Mouse (Mus musculus): ENCODE results near the gene Depp1. TPM values are rescaled to one million over a fixed set of nuclear protein-coding genes. Genes with fewer than 3 reads are reported as not detected.

Depp1 gene
- total RNA-seq, 1 experiment from 2014 or later = 67.4 TPM

DNA sequence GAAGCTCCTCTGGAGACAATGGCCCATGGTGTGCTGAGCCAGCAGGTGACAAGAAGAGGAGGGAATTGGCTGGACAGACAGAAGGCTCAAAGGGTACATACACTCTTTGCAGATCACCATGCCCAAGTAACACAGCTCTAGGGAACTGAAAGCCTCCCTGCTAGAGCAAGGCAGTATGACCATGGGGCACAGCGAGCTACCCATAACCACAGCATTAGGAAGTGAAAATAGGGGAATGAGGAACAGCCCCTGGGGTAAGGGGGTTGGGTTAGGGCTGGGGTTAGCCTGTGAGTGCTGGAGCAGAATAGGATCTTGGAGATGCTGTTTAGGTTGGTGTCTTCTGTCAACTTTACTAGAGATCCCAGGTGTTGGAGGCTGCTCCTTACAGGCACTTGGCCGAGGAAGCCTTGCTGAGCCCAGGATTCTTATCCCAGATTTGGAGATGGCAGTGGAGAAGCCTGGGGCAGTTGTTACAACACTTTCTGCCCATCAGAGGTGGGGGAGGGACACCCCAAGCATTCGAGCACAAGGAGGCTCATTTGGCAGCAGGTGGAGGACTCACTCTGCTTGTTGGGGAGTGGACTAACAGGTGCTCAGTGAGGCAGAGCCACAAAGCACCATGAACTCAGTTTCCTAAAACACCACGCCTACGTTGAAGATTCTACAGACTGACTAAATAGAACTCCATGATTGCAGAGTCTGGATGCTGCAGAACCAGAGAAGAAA, 29.3 kb downstream of the Depp1 start:
- DNase-seq = no peak

DNA sequence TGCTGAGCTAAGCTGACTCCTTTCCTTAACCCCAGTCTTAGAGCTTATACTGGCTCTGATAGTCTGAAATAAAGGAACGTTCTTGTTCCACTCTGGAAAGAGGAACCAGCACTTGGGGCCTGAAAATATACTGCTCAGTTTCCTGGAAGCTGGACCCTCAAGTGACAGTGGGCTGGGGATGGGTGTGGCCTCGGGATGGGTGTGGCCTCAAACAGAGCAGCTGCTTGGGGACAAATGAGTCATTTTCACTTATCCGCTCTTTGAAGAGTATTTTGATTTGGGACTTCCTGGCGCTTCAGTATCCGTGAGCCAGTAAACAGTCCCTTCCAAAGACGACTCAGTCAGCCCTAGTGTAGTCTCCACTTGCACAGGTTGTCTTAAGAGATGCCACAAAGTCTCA, 31.9 kb downstream of the Depp1 start:
- peak; percentile 31 for DNase-seq

- no peak for DNase-seq
Observed at GRCm38 (mm10) chr6:116693639-116694038, 43.2 kb downstream of the Depp1 start.

GRCm38 (mm10) chr6:116694346-116694745, 43.9 kb downstream of the Depp1 start:
- no peak for DNase-seq

- no peak for DNase-seq
Observed at GRCm38 (mm10) chr6:116697413-116697812, 47.0 kb downstream of the Depp1 start.

- no peak for DNase-seq
Observed at GRCm38 (mm10) chr6:116697896-116698425, 47.6 kb downstream of the Depp1 start.

- no peak for DNase-seq
Observed at GRCm38 (mm10) chr6:116700821-116701220, 50.4 kb downstream of the Depp1 start.

Small RNA genes within 50 kb of the gene (microRNA-seq; reads per million reads assigned to microRNA genes)
- 0 reads per million in 2 experiments for gene Mir7043

Other genes with a start within 250 kb of the Depp1 start
- gene Alox5, start 189.4 kb upstream of the Depp1 start, total RNA-seq (2021) = 1.5 and 2.7 TPM in 2 replicates
- not detected in 2 replicates for gene Olfr211, start 161.5 kb upstream of the Depp1 start, total RNA-seq (2021)
- not detected in 2 replicates for gene Olfr212, start 144.1 kb upstream of the Depp1 start, total RNA-seq (2021)
- not detected in 2 replicates for gene Olfr213, start 112.2 kb upstream of the Depp1 start, total RNA-seq (2021)
- gene Gm5580, start 99.5 kb upstream of the Depp1 start, total RNA-seq (2021) = 2.7 and 4.7 TPM in 2 replicates
- not detected in 2 replicates for gene Olfr214, start 96.4 kb upstream of the Depp1 start, total RNA-seq (2021)
- gene Olfr215, start 66.4 kb upstream of the Depp1 start, total RNA-seq (2021) = not detected in 2 replicates
- gene Zfp422, start 21.6 kb upstream of the Depp1 start, total RNA-seq (2021) = 23.9 and 26.2 TPM in 2 replicates
- gene Rassf4, start 23.3 kb downstream of the Depp1 start, total RNA-seq (2021) = 5.7 and 11.8 TPM in 2 replicates
- 0.04 and 0.08 TPM in 2 replicates for gene Tmem72, start 66.3 kb downstream of the Depp1 start, total RNA-seq (2021)